ENCODE assay signal across 12 mouse cellular contexts in the genomic region with DNA sequence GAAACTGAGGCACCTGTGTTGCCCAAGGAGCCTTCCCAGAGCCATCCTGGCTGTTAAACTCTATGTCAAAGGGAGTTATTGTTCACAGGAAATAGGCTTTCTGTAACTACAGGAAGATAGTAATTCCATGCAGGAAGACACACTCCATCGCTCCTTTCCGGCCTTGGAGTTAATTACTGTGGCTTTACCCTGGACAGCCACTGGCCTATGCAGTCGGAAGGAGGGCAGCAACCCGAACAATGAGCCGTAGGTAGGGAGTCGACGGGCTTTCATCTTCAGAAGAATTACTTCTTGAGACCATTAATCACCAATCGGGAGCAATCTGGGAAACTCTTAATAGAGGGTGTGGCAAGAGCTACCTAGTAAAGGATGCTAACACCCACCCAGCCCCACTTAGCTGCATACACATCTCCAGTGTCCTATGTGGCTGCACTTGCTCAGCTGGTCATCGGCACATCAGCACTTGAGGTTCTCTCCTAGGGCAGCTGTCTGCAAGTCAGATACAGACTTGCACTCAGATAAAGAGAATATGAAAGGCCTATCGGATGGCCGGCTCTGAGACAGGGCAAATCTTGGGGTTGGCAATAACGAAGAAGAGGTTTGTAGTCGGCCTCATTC. TPM values are rescaled to one million over a fixed set of nuclear protein-coding genes. Genes with fewer than 3 reads are reported as not detected.
DNase-seq lines count a peak whose midpoint lies in the region; ATAC-seq and TF ChIP-seq lines count a peak whose summit lies in the region.
"Had no signal": no experiment of that assay in that cellular context is flagged by ENCODE, and none has a peak within 500 bp of the region (broad histone marks: within the 10 kb centered on the region; RNA-seq: fewer than 3 reads in every experiment).

No protein-coding gene starts in this region.

- peak overlapping the region; percentile 34 for H3K9ac ChIP-seq in heart, embryonic 11.5 days (ENCODE audit: low read depth, low read length)
- no peak overlapping the region for H3K9ac ChIP-seq in forebrain, embryonic 13.5 days
- H3K9ac ChIP-seq: limb, embryonic 15.5 days had no signal

- peak overlapping the region; percentile 46 for H3K27ac ChIP-seq in heart, embryonic 11.5 days (ENCODE audit: low read depth, low read length)
- H3K27ac ChIP-seq in layer of hippocampus, adult 2 months: peak overlapping the region; percentile 89
- H3K27ac ChIP-seq in forebrain, embryonic 13.5 days: peak overlapping the region; percentile 84
- H3K27ac ChIP-seq: limb, embryonic 15.5 days had no signal

- H3K27me3 ChIP-seq in heart, embryonic 11.5 days (ENCODE audit: control insufficient read depth, insufficient read depth, low read length): no peaks in the 10 kb centered on the region
- no peaks in the 10 kb centered on the region for H3K27me3 ChIP-seq in forebrain, embryonic 13.5 days
- H3K27me3 ChIP-seq: limb, embryonic 15.5 days had no signal

- H3K4me3 ChIP-seq in heart, embryonic 11.5 days (ENCODE audit: low read depth, low read length): no peak overlapping the region
- no peak overlapping the region for H3K4me3 ChIP-seq in layer of hippocampus, adult 2 months
- H3K4me3 ChIP-seq in forebrain, embryonic 13.5 days: no peak overlapping the region
- H3K4me3 ChIP-seq: limb, embryonic 15.5 days had no signal

- no peaks in the 10 kb centered on the region for H3K36me3 ChIP-seq in heart, embryonic 11.5 days (ENCODE audit: control insufficient read depth, insufficient read depth, low read length)
- H3K36me3 ChIP-seq in forebrain, embryonic 13.5 days (ENCODE audit: poor library complexity, severe bottlenecking): peaks cover 8% of the 10 kb centered on the region

- WGBS in heart, embryonic 11.5 days (ENCODE audit: insufficient replicate concordance): 38% methylated on average over 13 of the region's 13 CpGs
- WGBS in forebrain, embryonic 13.5 days: 51% methylated on average over 13 of the region's 13 CpGs

- ATAC-seq in heart, embryonic 11.5 days (replicated peaks; ENCODE audit: insufficient number of reproducible peaks, low FRiP score, low TSS enrichment): no peak
- no peak for ATAC-seq in forebrain, embryonic 13.5 days
- ATAC-seq in erythroblast, adult 5-6 weeks (replicated peaks; ENCODE audit: low FRiP score, poor library complexity, severe bottlenecking): no peak

- H3K4me2 ChIP-seq in heart, embryonic 11.5 days: peak overlapping the region; percentile 57
- H3K4me2 ChIP-seq in forebrain, embryonic 13.5 days: no peak overlapping the region
- H3K4me2 ChIP-seq: limb, embryonic 15.5 days had no signal

- DNase-seq in heart, postnatal 4 days: no peak
- no peak for DNase-seq in layer of hippocampus, adult 2 months (ENCODE audit: low spot score in 2 of 2)
- DNase-seq in layer of hippocampus, adult 8-10 months (ENCODE audit: low spot score in 2 of 2): no peak
- peak; percentile 40 for DNase-seq in ZHBTc4 (ENCODE audit: low read depth, low spot score)
- DNase-seq in embryo, embryonic 10 days (ENCODE audit: low spot score): no peak
- DNase-seq: adrenal gland, postnatal 14 days; kidney, adult 9 months; lung, postnatal 14 days had no signal

- no peak for TF ChIP-seq CTCF in layer of hippocampus, adult 2 months (conservative IDR thresholded peaks at IDR 0.05)

- no peaks in the 10 kb centered on the region for H3K9me3 ChIP-seq in heart, embryonic 11.5 days (replicated peaks; ENCODE audit: control insufficient read depth, low read length)
- no peaks in the 10 kb centered on the region for H3K9me3 ChIP-seq in forebrain, embryonic 13.5 days (replicated peaks)
- H3K9me3 ChIP-seq: limb, embryonic 15.5 days had no signal

- peaks cover 82% of the 10 kb centered on the region for H3K4me1 ChIP-seq in heart, embryonic 11.5 days (ENCODE audit: control insufficient read depth, insufficient read depth, low read length)
- H3K4me1 ChIP-seq in forebrain, embryonic 13.5 days: peaks cover 72% of the 10 kb centered on the region

RNA-seq across cellular contexts. Expression of gene Nuak1, which starts 53.7 kb away (rescaled TPM):
- 2.4 and 3.0 TPM in 2 replicates for polyA plus RNA-seq in heart, embryonic 11.5 days (2014; fragmentation: Nextera tagmentation; extraction: Ambion mirVana)
- total RNA-seq in heart, postnatal 4 days (2021): 10 to 100 TPM; 39.5 to 45.8 TPM
- 10 to 100 TPM; 47.9 to 51.4 TPM for total RNA-seq in layer of hippocampus, adult 2 months (2021)
- total RNA-seq in layer of hippocampus, adult 8-10 months (2022): 10 to 100 TPM; 52.6 to 70.1 (median 59.9) TPM
- 5.3 and 7.4 TPM in 2 replicates for polyA plus RNA-seq in forebrain, embryonic 13.5 days (2015; fragmentation: Nextera tagmentation; extraction: Ambion mirVana)
- total RNA-seq in erythroblast, adult 5-6 weeks (2015; ENCODE audit: low replicate concordance): not detected in 2 replicates
- total RNA-seq in erythroblast, adult 5-6 weeks (2017; ENCODE audit: low replicate concordance): 0.85 TPM in 1 of 2 replicates, not detected in the other

Comparison
In these comparisons a context has a peak if more than half of its experiments do, and no peak if none do; other contexts are left out.
1. RNA of gene Nuak1, which starts 53.7 kb away (total RNA-seq): 52.6 to 70.1 TPM in layer of hippocampus, adult 8-10 months, 47.9 to 51.4 TPM in layer of hippocampus, adult 2 months and 39.5 to 45.8 TPM in heart, postnatal 4 days; 0.85 TPM in erythroblast, adult 5-6 weeks; every median in the first group is over 10 times any median in the second.
2. Peak in every context shown above with its lines, with median percentiles within 50 percentile points of each other: H3K27ac ChIP-seq.